Mouse (Mus musculus) liver, adult 2 months (tissue): ENCODE measurements around the gene Nhej1. TPM values are rescaled to one million over a fixed set of nuclear protein-coding genes. Genes with fewer than 3 reads are reported as not detected.

Experiments used
- DNase-seq: peaks from one replicate; pipeline ENCODE4 v3.0.0-alpha.2; 2011; ENCODE audit warnings: low read depth, low spot score; ENCODE audit errors: extremely low read depth
- H3K27ac ChIP-seq: fragments of 200-500 bp; replicated peaks from 2 replicates; pipeline ENCODE4 v1.5.1; 2012; ENCODE audit warnings: low read depth, mild to moderate bottlenecking, control low read depth, inconsistent platforms, low read length; ENCODE audit not compliant: insufficient read depth
- H3K27me3 ChIP-seq: fragments of 200-500 bp; 2 replicates; pipeline ENCODE4 v1.6.1; 2012; ENCODE audit warnings: mild to moderate bottlenecking, moderate library complexity, low read length, inconsistent platforms; ENCODE audit not compliant: control insufficient read depth, insufficient read depth
- H3K36me3 ChIP-seq: fragments of 200-500 bp; 2 replicates; pipeline ENCODE4 v1.6.1; 2012; ENCODE audit warnings: low read length, inconsistent platforms; ENCODE audit not compliant: control insufficient read depth, insufficient read depth
- H3K4me1 ChIP-seq: fragments of 200-500 bp; 2 replicates; pipeline ENCODE4 v1.6.1; 2011; ENCODE audit warnings: low read length; ENCODE audit not compliant: control insufficient read depth, insufficient read depth
- H3K4me3 ChIP-seq: fragments of 200-500 bp; 2 replicates; pipeline ENCODE4 v1.5.1; 2011; ENCODE audit warnings: low read depth, mild to moderate bottlenecking, control low read depth, low read length, moderate library complexity; ENCODE audit not compliant: insufficient read depth
- H3K79me2 ChIP-seq: fragments of 200-500 bp; 2 replicates; pipeline ENCODE4 v1.6.1; 2012; ENCODE audit warnings: inconsistent platforms, mild to moderate bottlenecking, low read length, moderate library complexity; ENCODE audit not compliant: control insufficient read depth, insufficient read depth
- H3K9ac ChIP-seq: fragments of 200-500 bp; 2 replicates; pipeline ENCODE4 v1.6.1; 2012; ENCODE audit warnings: low read depth, mild to moderate bottlenecking, control low read depth, inconsistent platforms, low read length
- CTCF ChIP-seq: fragments of 200-500 bp; IDR thresholded peaks from 2 replicates; pipeline ENCODE4 v1.5.1; 2011; ENCODE audit warnings: low read depth, low read length, control low read depth
- POLR2A ChIP-seq: fragments of 200-500 bp; IDR thresholded peaks from 2 replicates; pipeline ENCODE4 v1.6.1; 2011; ENCODE audit warnings: low read length, control low read depth; ENCODE audit not compliant: insufficient read depth; ENCODE audit errors: extremely low read depth
- WGBS: fragments of 180-500 bp; shearing (Covaris S2); methylation state at CpG from one replicate; pipeline ENCODE4 v1.1.7; 2018; 5-methylcytosine and 5-hydroxymethylcytosine counted together
- polyA plus RNA-seq: library from polyadenylated mRNA; depleted of rRNA; stranded (reverse); fragments of >200 nt; gene quantifications from 2 replicates; pipeline ENCODE4 v1.2.3, GENCODE M21; 2012
- total RNA-seq: library from RNA; depleted of rRNA; stranded (reverse); fragments of >200 nt; gene quantifications from 2 replicates; pipeline ENCODE4 v1.2.3, GENCODE M21; 2014

Gene Nhej1
- total and polyA plus RNA-seq, 2 experiments, result 1.9 to 2.2 TPM

DNA sequence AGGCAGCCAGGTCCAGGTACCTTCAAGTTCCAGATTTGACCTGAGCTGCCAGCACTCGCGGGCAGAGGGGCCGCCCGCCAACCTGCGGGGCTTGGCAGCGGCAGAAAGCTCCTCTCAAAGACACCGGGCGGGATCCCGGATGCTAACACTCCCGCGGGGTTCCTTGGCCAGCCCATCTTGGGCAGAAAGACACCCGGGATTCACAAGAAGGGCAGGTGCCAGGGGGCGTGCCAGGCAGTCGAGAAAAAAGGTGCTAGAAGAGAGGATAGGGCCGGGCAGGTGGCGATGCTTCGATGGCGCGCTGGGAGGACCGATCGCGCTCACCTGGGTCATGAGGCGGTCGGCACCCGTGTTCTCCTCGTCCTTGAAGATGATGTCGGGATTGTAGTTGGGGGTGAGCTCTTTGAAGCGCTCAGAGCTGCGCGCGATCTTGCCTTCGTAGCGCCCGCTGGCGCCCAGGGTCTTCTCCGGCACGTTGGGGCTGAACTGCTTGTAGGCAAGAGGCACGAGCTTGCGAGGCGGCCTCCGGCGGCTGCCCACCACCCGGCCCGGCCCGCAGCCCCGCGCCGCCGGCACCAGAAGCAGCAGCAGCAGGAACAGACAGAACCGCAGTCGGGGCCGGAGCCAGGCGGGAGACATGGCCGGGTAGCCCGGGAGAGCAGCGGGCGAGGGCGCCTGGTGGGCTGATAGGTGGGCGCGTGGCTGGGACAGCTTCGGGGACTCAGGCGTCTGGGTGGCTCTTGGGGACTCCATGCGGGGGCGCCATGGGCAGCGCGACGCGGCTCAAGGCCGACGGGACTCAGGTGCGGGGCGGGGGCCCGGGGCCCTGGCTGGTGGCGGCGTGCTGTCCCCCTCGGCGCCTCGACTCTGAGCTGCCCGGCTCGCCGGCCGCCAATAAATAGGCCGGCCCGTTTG is 174.2 kb downstream of the Nhej1 start:
- H3K4me3 ChIP-seq, result peak overlapping the region; percentile 27
- DNase-seq, result no peak
- H3K9ac ChIP-seq, result peak overlapping the region; percentile 76
- H3K27ac ChIP-seq, result peak overlapping the region; percentile 46; the same call in 1 of the 2 replicates
- no peaks in the 10 kb centered on the region for H3K79me2 ChIP-seq
- peaks cover 2% of the 10 kb centered on the region; the same call in 1 of the 2 replicates for H3K27me3 ChIP-seq
- no peaks in the 10 kb centered on the region for H3K36me3 ChIP-seq
- WGBS, result 2% methylated on average over 84 of the region's 84 CpGs
- peaks cover 12% of the 10 kb centered on the region for H3K4me1 ChIP-seq
- TF ChIP-seq POLR2A (no peak), CTCF (no peak)

DNA sequence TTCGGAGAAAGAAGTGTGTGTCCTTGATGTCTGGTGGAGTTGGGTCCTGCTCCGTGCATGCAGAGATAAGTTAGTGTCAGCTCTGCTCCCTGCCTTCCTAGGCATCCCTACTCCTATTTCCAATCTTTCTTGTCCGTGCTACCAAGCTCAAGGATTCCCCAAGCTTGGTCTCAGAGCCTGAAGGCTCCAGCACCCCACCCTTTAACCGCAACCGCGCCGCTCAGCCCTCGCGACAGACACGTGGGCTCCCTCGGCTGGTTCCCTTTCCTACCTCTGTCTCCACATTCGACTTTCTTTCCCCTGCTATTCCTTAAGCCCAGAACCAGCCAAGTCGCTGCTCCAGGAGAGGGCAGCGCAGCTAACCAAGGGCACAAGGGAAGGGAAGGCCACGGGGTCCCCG is 174.9 kb downstream of the Nhej1 start:
- peak overlapping the region; percentile 76 for H3K9ac ChIP-seq
- H3K36me3 ChIP-seq, result no peaks in the 10 kb centered on the region
- WGBS, result 2% methylated on average over 16 of the region's 16 CpGs
- peaks cover 2% of the 10 kb centered on the region; the same call in 1 of the 2 replicates for H3K27me3 ChIP-seq
- no peak for DNase-seq
- peak overlapping the region; percentile 46 for H3K27ac ChIP-seq
- peaks cover 12% of the 10 kb centered on the region for H3K4me1 ChIP-seq
- no peaks in the 10 kb centered on the region for H3K79me2 ChIP-seq
- peak overlapping the region; percentile 27 for H3K4me3 ChIP-seq
- no peak for TF ChIP-seq CTCF
- no peak for TF ChIP-seq POLR2A

DNA sequence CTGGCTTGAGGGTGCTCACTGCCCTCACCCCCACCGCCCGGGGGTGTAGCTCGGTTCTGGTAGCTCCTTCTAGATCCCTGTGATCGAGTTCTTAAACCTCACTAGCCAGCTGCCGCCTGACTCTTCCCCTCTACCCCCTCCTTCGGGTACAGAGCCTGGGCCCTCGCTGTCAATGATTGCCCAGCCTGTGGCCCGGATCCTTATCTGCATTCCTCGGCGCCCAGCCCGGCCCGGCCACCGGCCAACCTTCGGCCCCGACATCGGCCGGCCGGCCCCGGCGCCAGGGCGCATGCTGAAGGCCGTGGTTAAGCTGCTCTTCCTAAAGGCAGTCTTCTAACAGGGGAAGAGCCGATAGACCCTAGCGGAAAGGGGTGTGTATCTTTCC is 175.3 kb downstream of the Nhej1 start:
- Histone ChIP-seq H3K4me3 (peak overlapping the region; percentile 68), H3K9ac (peak overlapping the region; percentile 80), H3K79me2 (no peaks in the 10 kb centered on the region), H3K4me1 (peaks cover 12% of the 10 kb centered on the region), H3K27me3 (peaks cover 2% of the 10 kb centered on the region; the same call in 1 of the 2 replicates), H3K27ac (peak overlapping the region; percentile 79), H3K36me3 (no peaks in the 10 kb centered on the region)
- WGBS, result under 1% methylated on average over 24 of the region's 24 CpGs
- DNase-seq, result peak; percentile 74
- no peak for TF ChIP-seq CTCF
- no peak for TF ChIP-seq POLR2A

DNA sequence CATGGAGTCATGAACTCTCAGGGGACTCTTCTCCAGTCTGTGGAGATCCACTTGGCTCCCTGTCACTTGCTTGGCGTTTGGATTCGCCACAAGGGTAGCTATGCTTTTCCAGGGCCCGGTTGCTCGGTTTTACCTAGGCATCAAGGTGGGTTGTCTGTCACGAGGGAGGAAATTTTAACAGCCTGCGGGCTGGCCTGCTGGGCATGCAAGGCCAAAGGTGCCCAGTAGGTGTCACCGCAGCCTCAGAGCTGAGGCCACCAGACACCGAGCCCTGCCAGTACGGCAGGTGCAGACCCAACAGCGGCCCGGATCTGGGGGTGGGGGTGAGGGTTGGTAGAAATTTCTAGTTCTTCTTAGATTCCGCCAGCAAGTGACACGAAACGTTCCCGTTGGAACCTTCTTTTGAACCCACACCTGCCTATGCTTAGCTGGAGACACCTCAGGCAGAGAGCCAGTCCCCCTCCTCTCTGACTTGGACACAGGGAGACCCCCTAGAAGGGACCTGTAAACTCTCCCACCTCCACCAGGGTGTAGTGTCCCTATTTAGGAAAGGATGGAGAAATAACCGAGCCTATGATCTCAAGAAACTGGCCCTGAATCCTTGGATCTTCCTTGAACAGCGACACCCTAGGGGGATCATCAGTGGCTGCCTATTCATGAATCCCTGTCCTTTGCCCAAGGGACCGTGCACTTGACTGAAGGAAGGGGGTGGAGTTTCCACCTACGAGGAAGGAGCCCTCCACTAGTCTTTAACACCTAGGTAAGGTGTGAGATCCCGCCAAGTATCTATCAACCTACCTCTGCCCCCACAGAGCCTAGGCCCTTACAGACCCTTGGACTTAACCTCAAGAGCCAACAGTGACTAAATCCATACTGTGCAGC is 176.0 kb downstream of the Nhej1 start:
- peak overlapping the region; percentile 79 for H3K27ac ChIP-seq
- peak; percentile 41 for DNase-seq
- WGBS, result 2% methylated on average over 20 of the region's 20 CpGs

DNA sequence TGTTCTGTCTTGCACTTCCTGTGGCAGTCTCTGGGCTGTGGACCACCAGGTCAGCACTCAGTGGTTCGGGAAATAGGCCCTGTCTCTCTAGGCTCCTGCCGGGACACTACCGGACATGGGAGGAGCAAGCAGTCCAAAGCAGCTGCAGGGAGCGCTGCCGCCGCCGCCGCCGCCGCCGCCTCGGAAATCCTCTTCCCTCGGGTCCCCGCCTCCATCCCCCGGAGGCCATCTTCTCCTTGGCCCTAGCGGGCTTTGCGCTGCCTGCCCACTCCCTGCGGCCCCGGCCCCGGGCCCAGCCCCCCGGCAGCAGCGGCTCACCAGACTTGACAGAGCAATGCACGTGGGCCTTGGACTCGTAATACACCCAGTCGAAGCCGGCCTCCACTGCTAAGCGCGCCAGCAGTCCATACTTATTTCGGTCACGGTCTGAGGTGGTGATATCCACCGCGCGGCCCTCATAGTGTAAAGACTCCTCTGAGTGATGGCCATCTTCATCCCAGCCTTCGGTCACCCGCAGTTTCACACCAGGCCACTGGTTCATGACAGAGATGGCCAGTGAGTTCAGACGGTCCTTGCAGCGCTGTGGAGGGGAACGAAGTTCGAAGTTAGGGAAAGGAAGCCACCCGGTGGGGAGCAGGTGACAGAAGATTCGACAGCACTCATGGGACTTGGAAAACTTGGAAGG is 176.9 kb downstream of the Nhej1 start:
- no peak overlapping the region for H3K27ac ChIP-seq
- TF ChIP-seq POLR2A, result no peak
- no peak for TF ChIP-seq CTCF
- no peak overlapping the region for H3K9ac ChIP-seq
- H3K79me2 ChIP-seq, result no peaks in the 10 kb centered on the region
- no peaks in the 10 kb centered on the region for H3K36me3 ChIP-seq
- WGBS, result 59% methylated on average over 41 of the region's 41 CpGs
- DNase-seq, result no peak
- H3K4me3 ChIP-seq, result peak overlapping the region; percentile 13; the same call in 1 of the 2 replicates
- peaks cover 12% of the 10 kb centered on the region for H3K4me1 ChIP-seq
- H3K27me3 ChIP-seq, result peaks cover 2% of the 10 kb centered on the region; the same call in 1 of the 2 replicates

More for the DNA sequence above, 176.0 kb downstream of the Nhej1 start:
- Histone ChIP-seq H3K4me3 (peak overlapping the region; percentile 68), H3K4me1 (peaks cover 12% of the 10 kb centered on the region), H3K79me2 (no peaks in the 10 kb centered on the region), H3K27me3 (peaks cover 2% of the 10 kb centered on the region; the same call in 1 of the 2 replicates), H3K9ac (peak overlapping the region; percentile 80), H3K36me3 (no peaks in the 10 kb centered on the region)
- TF ChIP-seq CTCF (peak; percentile 97), POLR2A (no peak)
